Mouse (Mus musculus) myocyte (in vitro differentiated cells): ENCODE results near the gene Kif2a. TPM values are rescaled to one million over a fixed set of nuclear protein-coding genes. Genes with fewer than 3 reads are reported as not detected.

Experiments
- H3K27me3 ChIP-seq: one replicate; pipeline ENCODE4 v1.6.1; 2011; ENCODE audit not compliant: control insufficient read depth, insufficient read depth, insufficient read length
- H3K36me3 ChIP-seq: one replicate; pipeline ENCODE4 v1.6.1; 2011; ENCODE audit not compliant: control insufficient read depth, insufficient read depth
- H3K4me2 ChIP-seq: one replicate; pipeline ENCODE4 v1.6.1; 2011; ENCODE audit warnings: low read depth, control low read depth
- H3K4me3 ChIP-seq: one replicate; pipeline ENCODE4 v1.5.1; 2011; ENCODE audit warnings: mild to moderate bottlenecking, control low read depth, moderate library complexity
- H3K79me2 ChIP-seq: one replicate; pipeline ENCODE4 v1.6.1; 2011; ENCODE audit not compliant: control insufficient read depth, insufficient read depth
- H3ac ChIP-seq: one replicate; pipeline ENCODE4 v1.6.1; 2011; ENCODE audit not compliant: control insufficient read depth, insufficient read length
- CEBPB ChIP-seq: IDR thresholded peaks from 2 replicates; pipeline ENCODE4 v1.6.1; 2011; ENCODE audit warnings: mild to moderate bottlenecking, moderate library complexity; ENCODE audit not compliant: poor library complexity, insufficient read depth, severe bottlenecking
- E2F4 ChIP-seq: IDR thresholded peaks from one replicate; pipeline ENCODE4 v1.6.1; 2011; ENCODE audit warnings: mild to moderate bottlenecking, control low read depth, moderate library complexity; ENCODE audit not compliant: insufficient read depth
- MAX ChIP-seq: IDR thresholded peaks from one replicate; pipeline ENCODE4 v1.6.1; 2011; ENCODE audit warnings: low read depth, mild to moderate bottlenecking, control low read depth
- MYOD1 ChIP-seq, 3 experiments: IDR thresholded peaks; one replicate each; pipeline ENCODE4 v1.6.1; 2011; ENCODE audit warnings: control low read depth in 2 of 3, low read depth in 2 of 3, mild to moderate bottlenecking in 2 of 3, moderate library complexity in 1 of 3; ENCODE audit not compliant: insufficient read length in 2 of 3, control insufficient read depth in 1 of 3
- MYOG ChIP-seq, 3 experiments: IDR thresholded peaks; one replicate each; pipeline ENCODE4 v1.6.1; 2011; ENCODE audit warnings: control low read depth in 2 of 3, low read depth in 2 of 3, mild to moderate bottlenecking in 2 of 3; ENCODE audit not compliant: insufficient read length in 2 of 3, control insufficient read depth in 1 of 3, insufficient read depth in 1 of 3
- POLR2A ChIP-seq: IDR thresholded peaks from one replicate; pipeline ENCODE4 v1.6.1; 2011; ENCODE audit warnings: low read depth, mild to moderate bottlenecking, control low read depth, moderate library complexity; ENCODE audit not compliant: insufficient read length
- POLR2AphosphoS2 ChIP-seq: IDR thresholded peaks from one replicate; pipeline ENCODE4 v1.6.1; 2011; ENCODE audit warnings: low read depth, control low read depth; ENCODE audit not compliant: insufficient read length
- REST ChIP-seq: IDR thresholded peaks from one replicate; pipeline ENCODE4 v1.6.1; 2011; ENCODE audit warnings: mild to moderate bottlenecking, control low read depth, moderate library complexity; ENCODE audit not compliant: insufficient read depth, insufficient read length
- SRF ChIP-seq: IDR thresholded peaks from one replicate; pipeline ENCODE4 v1.6.1; 2011; ENCODE audit warnings: low read depth; ENCODE audit not compliant: control insufficient read depth, insufficient read length
- TCF12 ChIP-seq: IDR thresholded peaks from one replicate; pipeline ENCODE4 v1.6.1; 2011; ENCODE audit warnings: mild to moderate bottlenecking, control low read depth; ENCODE audit not compliant: poor library complexity, insufficient read depth, severe bottlenecking
- TCF3 ChIP-seq: IDR thresholded peaks from one replicate; pipeline ENCODE4 v1.6.1; 2011; ENCODE audit warnings: low read depth, control low read depth; ENCODE audit not compliant: insufficient read length
- USF1 ChIP-seq: IDR thresholded peaks from one replicate; pipeline ENCODE4 v1.6.1; 2011; ENCODE audit warnings: low read depth, mild to moderate bottlenecking, control low read depth, moderate library complexity
- polyA plus RNA-seq: library from polyadenylated mRNA; unstranded; fragments of >200 nt; fragmentation: generic; extraction: Trizol; gene quantifications from one replicate; pipeline ENCODE4 v1.2.1, GENCODE M21; 2012; ENCODE audit warnings: missing spikeins

The Kif2a gene
- polyA plus RNA-seq, 1 experiment, result 14.9 TPM

DNA sequence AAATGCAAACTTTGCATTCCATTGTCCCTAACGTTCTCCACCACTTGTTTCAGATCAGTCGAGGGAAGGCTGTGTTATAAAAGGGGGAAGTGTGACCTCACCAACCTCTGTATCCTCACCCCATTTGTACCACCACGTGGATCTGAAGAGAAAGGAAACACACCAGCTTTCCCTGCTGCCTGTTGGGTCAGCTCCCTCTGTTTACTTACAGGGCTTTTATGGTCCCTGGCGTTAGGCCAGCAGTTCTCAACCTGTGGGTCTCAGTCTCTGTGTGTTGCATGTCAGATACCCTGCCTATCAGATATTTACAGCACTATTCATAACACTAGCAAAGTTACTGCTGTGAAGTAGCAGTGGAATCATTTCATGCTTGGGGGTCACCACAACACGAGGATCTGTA is 22.3 kb upstream of the Kif2a start:
- no peak for TF ChIP-seq TCF12
- no peak for TF ChIP-seq CEBPB
- TF ChIP-seq REST, result no peak
- TF ChIP-seq MYOG (IDR thresholded peaks at IDR 0.05; ENCODE audit: control insufficient read depth in 1 of 3, insufficient read depth in 1 of 3, insufficient read length in 2 of 3, low read depth in 2 of 3), result no peak
- no peak for TF ChIP-seq TCF3
- TF ChIP-seq MAX, result no peak
- no peak for TF ChIP-seq MYOD1 (IDR thresholded peaks at IDR 0.05; ENCODE audit: control insufficient read depth in 1 of 3, insufficient read length in 2 of 3, low read depth in 2 of 3)
- TF ChIP-seq SRF, result no peak
- Histone ChIP-seq H3K4me3 (no peak overlapping the region), H3ac (no peak overlapping the region), H3K4me2 (no peak overlapping the region), H3K79me2 (no peaks in the 10 kb centered on the region), H3K27me3 (no peaks in the 10 kb centered on the region), H3K36me3 (no peaks in the 10 kb centered on the region)

DNA sequence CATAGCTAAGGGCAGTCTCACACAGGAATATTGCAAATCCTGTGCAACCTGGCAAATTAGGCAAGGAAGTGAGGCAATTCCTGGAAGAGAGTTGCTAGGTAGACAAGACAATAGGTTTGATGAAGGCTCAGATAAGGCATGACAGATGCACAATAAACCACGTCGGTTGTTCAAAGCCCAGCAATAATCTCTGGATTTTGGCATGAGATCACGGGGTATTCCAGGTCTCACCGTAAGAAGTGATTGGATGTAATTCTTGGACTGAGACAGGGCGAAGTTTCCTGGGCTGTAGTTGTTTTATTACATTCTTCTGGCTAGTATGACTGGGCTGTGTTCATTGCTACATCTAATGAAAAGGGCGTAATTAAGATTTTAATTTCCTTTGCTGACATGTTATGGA is 20.6 kb upstream of the Kif2a start:
- TF ChIP-seq SRF (no peak), MYOD1 (IDR thresholded peaks at IDR 0.05; ENCODE audit: control insufficient read depth in 1 of 3, insufficient read length in 2 of 3, low read depth in 2 of 3) (no peak), POLR2AphosphoS2 (no peak), REST (no peak), POLR2A (no peak), CEBPB (no peak), TCF3 (no peak), MYOG (IDR thresholded peaks at IDR 0.05; ENCODE audit: control insufficient read depth in 1 of 3, insufficient read depth in 1 of 3, insufficient read length in 2 of 3, low read depth in 2 of 3) (no peak), MAX (no peak), TCF12 (no peak), E2F4 (no peak), USF1 (no peak)
- Histone ChIP-seq H3K27me3 (no peaks in the 10 kb centered on the region), H3K4me3 (no peak overlapping the region), H3K79me2 (no peaks in the 10 kb centered on the region), H3K36me3 (no peaks in the 10 kb centered on the region), H3K4me2 (no peak overlapping the region), H3ac (no peak overlapping the region)

GRCm38 (mm10) chr13:107039493-107039892 is 17.6 kb upstream of the Kif2a start:
- H3K4me3 ChIP-seq, result no peak overlapping the region
- no peaks in the 10 kb centered on the region for H3K36me3 ChIP-seq
- TF ChIP-seq E2F4 (no peak), TCF3 (no peak), REST (no peak), CEBPB (no peak), USF1 (no peak), MAX (no peak)
- H3K27me3 ChIP-seq, result no peaks in the 10 kb centered on the region
- no peak overlapping the region for H3ac ChIP-seq
- H3K79me2 ChIP-seq, result no peaks in the 10 kb centered on the region
- H3K4me2 ChIP-seq, result no peak overlapping the region

GRCm38 (mm10) chr13:107038346-107038745 is 16.4 kb upstream of the Kif2a start:
- Histone ChIP-seq H3K4me3 (no peak overlapping the region), H3ac (no peak overlapping the region), H3K79me2 (no peaks in the 10 kb centered on the region), H3K36me3 (no peaks in the 10 kb centered on the region), H3K4me2 (no peak overlapping the region), H3K27me3 (no peaks in the 10 kb centered on the region)
- no peak for TF ChIP-seq POLR2AphosphoS2
- TF ChIP-seq POLR2A, result no peak
- TF ChIP-seq E2F4, result no peak
- no peak for TF ChIP-seq REST
- no peak for TF ChIP-seq TCF12
- TF ChIP-seq USF1, result no peak
- no peak for TF ChIP-seq MYOD1 (IDR thresholded peaks at IDR 0.05; ENCODE audit: control insufficient read depth in 1 of 3, insufficient read length in 2 of 3, low read depth in 2 of 3)
- TF ChIP-seq TCF3, result no peak
- no peak for TF ChIP-seq MYOG (IDR thresholded peaks at IDR 0.05; ENCODE audit: control insufficient read depth in 1 of 3, insufficient read depth in 1 of 3, insufficient read length in 2 of 3, low read depth in 2 of 3)
- TF ChIP-seq CEBPB, result no peak
- TF ChIP-seq SRF, result no peak
- no peak for TF ChIP-seq MAX

GRCm38 (mm10) chr13:107035511-107036113 is 13.7 kb upstream of the Kif2a start:
- Histone ChIP-seq H3K4me2 (peak overlapping the region; percentile 81), H3ac (no peak overlapping the region), H3K36me3 (no peaks in the 10 kb centered on the region), H3K4me3 (peak overlapping the region; percentile 36), H3K27me3 (no peaks in the 10 kb centered on the region), H3K79me2 (no peaks in the 10 kb centered on the region)
- TF ChIP-seq USF1 (no peak), REST (no peak), MYOD1 (IDR thresholded peaks at IDR 0.05; ENCODE audit: control insufficient read depth in 1 of 3, insufficient read length in 2 of 3, low read depth in 2 of 3) (no peak), MYOG (IDR thresholded peaks at IDR 0.05; ENCODE audit: control insufficient read depth in 1 of 3, insufficient read depth in 1 of 3, insufficient read length in 2 of 3, low read depth in 2 of 3) (no peak), POLR2A (no peak), CEBPB (no peak), TCF3 (no peak), SRF (no peak), E2F4 (no peak), TCF12 (no peak)
